Mouse (Mus musculus) adrenal gland, postnatal 25 days (tissue): Measurements from ENCODE around the gene Tgfbr3. TPM values are rescaled to one million over a fixed set of nuclear protein-coding genes. Genes with fewer than 3 reads are reported as not detected.
A peak's percentile ranks its signal among the peaks of the same experiment; 100 is the strongest.

ENCODE experiments used
- DNase-seq: peaks from one replicate; pipeline ENCODE4 v3.0.0; 2021; ENCODE audit warnings: mixed read lengths
- total RNA-seq: library from RNA; stranded (reverse); gene quantifications from 2 replicates; pipeline ENCODE4 v1.2.3, GENCODE M21; 2021

Tgfbr3 gene
- total RNA-seq, 1 experiment from 2014 or later: 326 TPM

- DNase-seq: no peak
These were observed 79.4 kb downstream of the Tgfbr3 start for GRCm38 (mm10) chr5:107210040-107210439.

- no peak for DNase-seq
These were observed 81.5 kb downstream of the Tgfbr3 start for GRCm38 (mm10) chr5:107207911-107208310.

GRCm38 (mm10) chr5:107204306-107204705 is 85.1 kb downstream of the Tgfbr3 start:
- DNase-seq: no peak

- no peak for DNase-seq
These were observed 86.4 kb downstream of the Tgfbr3 start for GRCm38 (mm10) chr5:107202801-107203559.

GRCm38 (mm10) chr5:107201509-107202182 is 87.8 kb downstream of the Tgfbr3 start:
- DNase-seq: no peak

GRCm38 (mm10) chr5:107200853-107201341 is 88.5 kb downstream of the Tgfbr3 start:
- DNase-seq: no peak

- DNase-seq: no peak
These were observed 89.2 kb downstream of the Tgfbr3 start for GRCm38 (mm10) chr5:107200221-107200635.

- no peak for DNase-seq
These were observed 93.6 kb downstream of the Tgfbr3 start for GRCm38 (mm10) chr5:107195751-107196395.

- no peak for DNase-seq
These were observed 96.3 kb downstream of the Tgfbr3 start for GRCm38 (mm10) chr5:107193160-107193559.

GRCm38 (mm10) chr5:107192372-107192771 is 97.1 kb downstream of the Tgfbr3 start:
- DNase-seq: no peak

GRCm38 (mm10) chr5:107188551-107188950 is 100.9 kb downstream of the Tgfbr3 start:
- DNase-seq: no peak

- no peak for DNase-seq
These were observed 103.2 kb downstream of the Tgfbr3 start for GRCm38 (mm10) chr5:107186206-107186605.

GRCm38 (mm10) chr5:107184158-107184883 is 105.1 kb downstream of the Tgfbr3 start:
- peak; percentile 58 for DNase-seq

GRCm38 (mm10) chr5:107183537-107183936 is 105.9 kb downstream of the Tgfbr3 start:
- no peak for DNase-seq

GRCm38 (mm10) chr5:107182721-107183120 is 106.7 kb downstream of the Tgfbr3 start:
- DNase-seq: no peak

- no peak for DNase-seq
These were observed 107.6 kb downstream of the Tgfbr3 start for GRCm38 (mm10) chr5:107181820-107182219.

- DNase-seq: no peak
These were observed 110.2 kb downstream of the Tgfbr3 start for GRCm38 (mm10) chr5:107179194-107179593.

- no peak for DNase-seq
These were observed 111.6 kb downstream of the Tgfbr3 start for GRCm38 (mm10) chr5:107177791-107178190.

- DNase-seq: no peak
These were observed 112.2 kb downstream of the Tgfbr3 start for GRCm38 (mm10) chr5:107177248-107177647.

- DNase-seq: no peak
These were observed 112.6 kb downstream of the Tgfbr3 start for GRCm38 (mm10) chr5:107176796-107177195.

- DNase-seq: no peak
These were observed 113.2 kb downstream of the Tgfbr3 start for GRCm38 (mm10) chr5:107176196-107176595.

- DNase-seq: no peak
These were observed 115.2 kb downstream of the Tgfbr3 start for GRCm38 (mm10) chr5:107174188-107174587.
